Mouse (Mus musculus): ENCODE data around the gene Prrt3.

Gene Prrt3

DNA sequence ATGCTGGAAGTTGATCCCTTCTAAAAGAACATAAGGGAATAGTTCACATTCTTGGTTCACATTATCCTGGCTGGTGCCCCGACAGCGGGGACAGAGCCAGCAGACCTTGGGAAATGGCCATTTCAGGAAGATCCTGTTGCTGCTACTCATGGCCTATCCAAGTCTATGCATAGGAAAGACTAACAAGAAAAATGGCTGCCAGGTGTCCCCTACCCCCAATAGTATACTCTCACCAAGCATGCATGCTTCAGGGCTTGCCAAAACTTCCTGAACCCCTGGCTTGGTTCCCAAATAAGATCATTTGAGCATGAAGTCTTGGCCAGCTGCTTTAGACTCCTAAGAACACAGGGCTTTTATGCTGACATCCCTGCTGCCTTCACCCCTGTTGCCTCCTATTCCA is 49.9 kb downstream of the Prrt3 start:
- DNase-seq (ENCODE audit: low read depth, low spot score): no peak

DNA sequence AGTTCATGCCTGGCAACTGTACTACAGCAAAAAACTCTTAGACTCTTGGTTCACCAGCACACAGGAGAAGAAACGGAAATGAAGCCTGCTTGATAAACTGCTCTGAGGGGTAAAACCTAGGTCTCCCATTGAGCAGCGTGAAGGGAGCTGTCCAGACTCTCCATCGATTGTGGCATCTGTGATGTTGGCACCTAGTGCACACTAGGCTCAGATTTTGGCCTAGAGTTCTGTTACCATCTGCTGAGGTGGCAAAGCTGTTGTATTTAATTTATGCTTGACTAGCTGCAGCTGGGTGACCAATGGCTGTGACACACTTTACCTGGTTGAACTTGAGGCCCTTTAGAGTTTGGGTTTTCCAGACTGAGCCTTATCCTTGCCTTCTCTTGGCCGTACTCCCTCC is 54.1 kb downstream of the Prrt3 start:
- no peak for DNase-seq (ENCODE audit: low read depth, low spot score)

GRCm38 (mm10) chr6:113444207-113444965 is 57.3 kb downstream of the Prrt3 start:
- no peak for DNase-seq (ENCODE audit: low read depth, low spot score)
